Mouse (Mus musculus) neural tube, embryonic 14.5 days (tissue): ENCODE measurements at regions not wholly inside any gene's neighbourhood (a gene's known extent, or its start where the extent isn't known, plus 50 kb on each side); places are given as distances from the start of the nearest gene placed in this dataset.

ENCODE experiments used
- ATAC-seq: fragments of 200-750 bp; cut with Nextera tagmentation; 2 replicates; pipeline ENCODE4 v1.8.0; 2017; ENCODE audit warnings: low read depth, mild to moderate bottlenecking, moderate TSS enrichment, moderate library complexity
- H3K27ac ChIP-seq: fragments of 300-500 bp; sonication (generic); 2 replicates; pipeline ENCODE4 v1.5.1; 2014; ENCODE audit warnings: low read depth, mild to moderate bottlenecking, control low read depth, low read length, moderate library complexity, mixed read lengths
- H3K27me3 ChIP-seq: fragments of 300-500 bp; sonication (generic); 2 replicates; pipeline ENCODE4 v1.6.1; 2014; ENCODE audit warnings: low read length; ENCODE audit not compliant: control insufficient read depth, insufficient read depth
- H3K36me3 ChIP-seq: fragments of 300-500 bp; sonication (generic); 2 replicates; pipeline ENCODE4 v1.6.1; 2014; ENCODE audit warnings: low read length, mixed read lengths; ENCODE audit not compliant: control insufficient read depth, insufficient read depth
- H3K4me1 ChIP-seq: fragments of 300-500 bp; sonication (generic); 2 replicates; pipeline ENCODE4 v1.6.1; 2014; ENCODE audit warnings: low read length; ENCODE audit not compliant: control insufficient read depth, insufficient read depth
- H3K4me2 ChIP-seq: fragments of 300-500 bp; sonication (generic); 2 replicates; pipeline ENCODE4 v1.6.1; 2014; ENCODE audit warnings: mild to moderate bottlenecking, low read depth, low read length, control low read depth
- H3K4me3 ChIP-seq: fragments of 300-500 bp; sonication (generic); 2 replicates; pipeline ENCODE4 v1.5.1; 2014; ENCODE audit warnings: low read depth, low read length, control low read depth, mixed read lengths
- H3K9ac ChIP-seq: fragments of 300-500 bp; sonication (generic); replicated peaks from 2 replicates; pipeline ENCODE4 v1.6.1; 2014; ENCODE audit warnings: low read depth, mild to moderate bottlenecking, control low read depth, low read length, mixed read lengths
- H3K9me3 ChIP-seq: fragments of 300-500 bp; sonication (generic); 2 replicates; pipeline ENCODE4 v1.6.1; 2016; ENCODE audit warnings: low read length; ENCODE audit not compliant: control insufficient read depth
- WGBS: fragments of 180-500 bp; shearing (Covaris S2); extraction: QIAGEN DNeasy Blood & Tissue Kit; methylation state at CpG from one replicate; pipeline ENCODE4 v1.1.7; 2014; 5-methylcytosine and 5-hydroxymethylcytosine counted together

GRCm38 (mm10) chr16:30664433-30664832 lies 64.9 kb downstream of the Fam43a start:
- Histone ChIP-seq H3K4me2 (no peak overlapping the region), H3K4me3 (no peak overlapping the region), H3K27ac (no peak overlapping the region), H3K36me3 (no peaks in the 10 kb centered on the region), H3K9me3 (no peaks in the 10 kb centered on the region), H3K4me1 (no peaks in the 10 kb centered on the region), H3K9ac (no peak overlapping the region), H3K27me3 (no peaks in the 10 kb centered on the region)
- WGBS = 44% methylated on average over 4 of the region's 4 CpGs
- ATAC-seq = no peak

- WGBS = 76% methylated on average over 2 of the region's 2 CpGs
- no peak overlapping the region for H3K4me3 ChIP-seq
- no peak overlapping the region for H3K9ac ChIP-seq
- no peak overlapping the region for H3K27ac ChIP-seq
- H3K4me2 ChIP-seq = no peak overlapping the region
- no peaks in the 10 kb centered on the region for H3K36me3 ChIP-seq
- no peaks in the 10 kb centered on the region for H3K27me3 ChIP-seq
- no peaks in the 10 kb centered on the region for H3K4me1 ChIP-seq
- ATAC-seq = no peak
- H3K9me3 ChIP-seq = no peaks in the 10 kb centered on the region
Measured at GRCm38 (mm10) chr16:30665881-30666280, 66.4 kb downstream of the Fam43a start.

- Histone ChIP-seq H3K9ac (no peak overlapping the region), H3K4me2 (no peak overlapping the region), H3K36me3 (no peaks in the 10 kb centered on the region), H3K4me3 (no peak overlapping the region), H3K27ac (no peak overlapping the region), H3K9me3 (no peaks in the 10 kb centered on the region), H3K4me1 (no peaks in the 10 kb centered on the region), H3K27me3 (no peaks in the 10 kb centered on the region)
- 82% methylated on average over 8 of the region's 8 CpGs for WGBS
- no peak for ATAC-seq
Measured at GRCm38 (mm10) chr16:30669883-30670282, 70.4 kb downstream of the Fam43a start.

- H3K27me3 ChIP-seq = no peaks in the 10 kb centered on the region
- H3K4me3 ChIP-seq = no peak overlapping the region
- H3K9me3 ChIP-seq = no peaks in the 10 kb centered on the region
- no peaks in the 10 kb centered on the region for H3K36me3 ChIP-seq
- WGBS = 72% methylated on average over 10 of the region's 10 CpGs
- H3K9ac ChIP-seq = no peak overlapping the region
- H3K27ac ChIP-seq = no peak overlapping the region
- no peak overlapping the region for H3K4me2 ChIP-seq
- H3K4me1 ChIP-seq = no peaks in the 10 kb centered on the region
- ATAC-seq = no peak
Measured at GRCm38 (mm10) chr16:30671584-30671983, 72.1 kb downstream of the Fam43a start.

GRCm38 (mm10) chr16:30672776-30673550 lies 73.4 kb downstream of the Fam43a start:
- H3K27me3 ChIP-seq = no peaks in the 10 kb centered on the region
- no peaks in the 10 kb centered on the region for H3K9me3 ChIP-seq
- ATAC-seq = no peak
- H3K9ac ChIP-seq = no peak overlapping the region
- no peak overlapping the region for H3K4me2 ChIP-seq
- H3K27ac ChIP-seq = no peak overlapping the region
- WGBS = 77% methylated on average over 15 of the region's 15 CpGs
- H3K4me1 ChIP-seq = no peaks in the 10 kb centered on the region
- H3K4me3 ChIP-seq = no peak overlapping the region
- no peaks in the 10 kb centered on the region for H3K36me3 ChIP-seq

- H3K27me3 ChIP-seq = no peaks in the 10 kb centered on the region
- no peak for ATAC-seq
- no peaks in the 10 kb centered on the region for H3K4me1 ChIP-seq
- no peaks in the 10 kb centered on the region for H3K9me3 ChIP-seq
- no peak overlapping the region for H3K4me2 ChIP-seq
- no peaks in the 10 kb centered on the region for H3K36me3 ChIP-seq
- H3K9ac ChIP-seq = no peak overlapping the region
- H3K4me3 ChIP-seq = no peak overlapping the region
- no peak overlapping the region for H3K27ac ChIP-seq
- WGBS = 85% methylated on average over 15 of the region's 15 CpGs
Measured at GRCm38 (mm10) chr16:30673662-30674061, 74.1 kb downstream of the Fam43a start.

GRCm38 (mm10) chr16:30675829-30676228 lies 76.3 kb downstream of the Fam43a start:
- Histone ChIP-seq H3K4me2 (no peak overlapping the region), H3K4me1 (no peaks in the 10 kb centered on the region), H3K4me3 (no peak overlapping the region), H3K27me3 (no peaks in the 10 kb centered on the region), H3K36me3 (no peaks in the 10 kb centered on the region), H3K9me3 (no peaks in the 10 kb centered on the region), H3K27ac (no peak overlapping the region), H3K9ac (no peak overlapping the region)
- no peak for ATAC-seq
- WGBS = 68% methylated on average over 4 of the region's 4 CpGs

- Histone ChIP-seq H3K27me3 (no peaks in the 10 kb centered on the region), H3K9me3 (no peaks in the 10 kb centered on the region), H3K36me3 (no peaks in the 10 kb centered on the region), H3K27ac (no peak overlapping the region), H3K4me1 (no peaks in the 10 kb centered on the region), H3K9ac (no peak overlapping the region), H3K4me3 (no peak overlapping the region), H3K4me2 (no peak overlapping the region)
- no peak for ATAC-seq
- WGBS = 91% methylated on average over 4 of the region's 4 CpGs
Measured at GRCm38 (mm10) chr16:30677016-30677415, 77.5 kb downstream of the Fam43a start.

- Histone ChIP-seq H3K4me1 (no peaks in the 10 kb centered on the region), H3K4me3 (no peak overlapping the region), H3K27me3 (no peaks in the 10 kb centered on the region), H3K9ac (no peak overlapping the region), H3K36me3 (no peaks in the 10 kb centered on the region), H3K9me3 (no peaks in the 10 kb centered on the region), H3K4me2 (no peak overlapping the region), H3K27ac (no peak overlapping the region)
- 89% methylated on average over 7 of the region's 7 CpGs for WGBS
- no peak for ATAC-seq
Measured at GRCm38 (mm10) chr16:30677896-30678707, 78.6 kb downstream of the Fam43a start.
